Mouse (Mus musculus) lung, postnatal 0 days (tissue): ENCODE measurements around the gene Mesp1. TPM values are rescaled to one million over a fixed set of nuclear protein-coding genes. Genes with fewer than 3 reads are reported as not detected.

Experiments used
- ATAC-seq: fragments of 200-750 bp; cut with Nextera tagmentation; 2 replicates; pipeline ENCODE4 v1.8.0; 2017; ENCODE audit warnings: moderate library complexity
- DNase-seq: peaks from one replicate; pipeline ENCODE4 v3.0.0-alpha.2; 2016; ENCODE audit warnings: low spot score
- H3K27ac ChIP-seq: fragments of 300-500 bp; sonication (generic); 2 replicates; pipeline ENCODE4 v1.5.1; 2014; ENCODE audit warnings: antibody characterized with exemption, mild to moderate bottlenecking, low read length, mixed read lengths
- H3K27me3 ChIP-seq: fragments of 300-500 bp; sonication (generic); replicated peaks from 2 replicates; pipeline ENCODE4 v1.6.1; 2014; ENCODE audit warnings: low read length, mixed read lengths; ENCODE audit not compliant: insufficient read depth
- H3K36me3 ChIP-seq: fragments of 300-500 bp; sonication (generic); 2 replicates; pipeline ENCODE4 v1.6.1; 2014; ENCODE audit warnings: low read length, mixed read lengths; ENCODE audit not compliant: insufficient read depth
- H3K4me1 ChIP-seq: fragments of 300-500 bp; sonication (generic); 2 replicates; pipeline ENCODE4 v1.6.1; 2014; ENCODE audit warnings: antibody characterized with exemption, low read depth, low read length, mixed read lengths; ENCODE audit not compliant: insufficient read depth
- H3K4me2 ChIP-seq: fragments of 300-500 bp; sonication (generic); replicated peaks from 2 replicates; pipeline ENCODE4 v1.6.1; 2014; ENCODE audit warnings: low read depth, mild to moderate bottlenecking, low read length, moderate library complexity, mixed read lengths
- H3K4me3 ChIP-seq: fragments of 300-500 bp; sonication (generic); 2 replicates; pipeline ENCODE4 v1.5.1; 2014; ENCODE audit warnings: low read depth, low read length
- H3K9ac ChIP-seq: fragments of 300-500 bp; sonication (generic); replicated peaks from 2 replicates; pipeline ENCODE4 v1.6.1; 2014; ENCODE audit warnings: low read depth, mild to moderate bottlenecking
- H3K9me3 ChIP-seq: fragments of 300-500 bp; sonication (generic); 2 replicates; pipeline ENCODE4 v1.6.1; 2016; ENCODE audit warnings: low read length, mixed read lengths
- CTCF ChIP-seq: IDR thresholded peaks from 2 replicates; pipeline ENCODE4 v1.5.1; 2016; ENCODE audit warnings: antibody characterized with exemption, mild to moderate bottlenecking
- EP300 ChIP-seq: IDR thresholded peaks from 2 replicates; pipeline ENCODE4 v1.6.1; 2016; ENCODE audit warnings: antibody characterized with exemption, mild to moderate bottlenecking, control low read depth
- WGBS: fragments of 180-500 bp; shearing (Covaris S2); extraction: QIAGEN DNeasy Blood & Tissue Kit; methylation state at CpG from one replicate; pipeline ENCODE4 v1.1.7; 2014; 5-methylcytosine and 5-hydroxymethylcytosine counted together
- polyA plus RNA-seq: library from polyadenylated mRNA; unstranded; fragments of >200 nt; fragmentation: Nextera tagmentation; extraction: Ambion mirVana; gene quantifications from 2 replicates; pipeline ENCODE4 v1.2.1, GENCODE M21; 2015

The Mesp1 gene
- polyA plus RNA-seq, 1 experiment from 2014 or later = 0.21 TPM

DNA sequence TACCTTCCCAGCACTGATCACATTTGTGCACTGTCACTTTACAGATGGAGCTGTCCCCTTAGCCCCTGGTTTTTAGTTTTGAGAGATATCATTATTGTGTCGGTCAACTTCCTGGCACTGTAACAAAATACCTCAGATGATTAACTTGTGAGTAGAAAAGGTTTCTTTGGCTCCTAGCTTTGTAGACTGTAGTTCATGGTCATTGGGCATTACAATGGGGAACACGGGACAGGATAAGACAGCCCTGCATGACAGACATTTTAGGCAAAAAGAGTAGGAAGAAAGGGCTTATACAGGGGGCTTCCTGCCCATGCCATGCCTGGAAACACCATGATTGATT is 11.1 kb downstream of the Mesp1 start:
- Histone ChIP-seq H3K4me1 (no peaks in the 10 kb centered on the region), H3K9me3 (no peaks in the 10 kb centered on the region), H3K4me2 (no peak overlapping the region), H3K36me3 (no peaks in the 10 kb centered on the region), H3K27ac (no peak overlapping the region), H3K27me3 (no peaks in the 10 kb centered on the region), H3K9ac (no peak overlapping the region), H3K4me3 (no peak overlapping the region)
- no peak for ATAC-seq
- no peak for DNase-seq
- 76% methylated on average over 2 of the region's 2 CpGs for WGBS
- TF ChIP-seq EP300 = no peak
- TF ChIP-seq CTCF = no peak

DNA sequence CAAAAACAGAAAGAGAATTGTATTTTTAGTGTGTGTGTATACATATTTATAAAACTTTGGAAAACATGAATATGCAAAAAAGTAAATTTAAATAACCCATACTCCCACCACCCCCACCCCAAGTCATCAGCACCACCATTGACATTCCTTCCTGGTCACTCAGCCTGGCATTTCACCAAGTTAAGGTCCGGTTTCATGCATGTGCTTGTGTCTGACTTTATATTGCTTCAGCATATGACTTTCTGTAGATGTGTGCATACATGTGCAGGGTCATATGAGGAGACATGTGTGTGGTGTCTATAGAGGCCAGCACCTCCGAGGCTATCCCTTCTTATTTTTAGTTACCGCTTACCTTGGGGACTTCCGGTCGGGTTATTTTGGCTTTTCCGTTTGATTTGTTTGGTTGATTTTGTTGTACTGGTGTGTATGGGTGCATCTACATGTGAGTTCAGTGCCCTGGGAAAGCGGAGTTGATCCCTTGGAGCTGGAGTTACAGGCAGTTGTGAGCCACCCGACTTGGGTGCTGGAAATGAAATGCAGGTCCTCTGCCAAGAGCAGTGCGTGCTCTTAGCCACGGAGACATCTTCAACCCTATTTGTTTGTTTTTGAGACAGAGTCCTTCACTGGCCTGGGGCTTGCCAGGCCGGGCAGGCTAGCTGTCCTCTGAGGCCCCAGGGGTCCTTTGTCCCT is 11.6 kb downstream of the Mesp1 start:
- H3K4me3 ChIP-seq = no peak overlapping the region
- no peak overlapping the region for H3K27ac ChIP-seq
- TF ChIP-seq EP300 (no peak), CTCF (no peak)
- H3K9me3 ChIP-seq = no peaks in the 10 kb centered on the region
- no peaks in the 10 kb centered on the region for H3K27me3 ChIP-seq
- H3K36me3 ChIP-seq = no peaks in the 10 kb centered on the region
- no peak overlapping the region for H3K9ac ChIP-seq
- no peak for ATAC-seq
- H3K4me1 ChIP-seq = no peaks in the 10 kb centered on the region
- no peak overlapping the region for H3K4me2 ChIP-seq
- DNase-seq = no peak
- WGBS = 68% methylated on average over 11 of the region's 11 CpGs

GRCm38 (mm10) chr7:79780647-79781626 is 12.7 kb downstream of the Mesp1 start:
- no peak overlapping the region for H3K27ac ChIP-seq
- peak; percentile 82 for ATAC-seq
- peak; percentile 85 for DNase-seq

GRCm38 (mm10) chr7:79771561-79772512 is 21.8 kb downstream of the Mesp1 start:
- no peak overlapping the region for H3K27ac ChIP-seq
- ATAC-seq = no peak
- 50% methylated on average over 15 of the region's 15 CpGs for WGBS

More at GRCm38 (mm10) chr7:79780647-79781626, 12.7 kb downstream of the Mesp1 start:
- H3K9me3 ChIP-seq = no peaks in the 10 kb centered on the region
- H3K9ac ChIP-seq = 0 out of 2 replicates have a peak overlapping the region, but pooled peaks have one; percentile 12
- 23% methylated on average over 16 of the region's 16 CpGs for WGBS
- peak overlapping the region; percentile 64 for H3K4me2 ChIP-seq
- H3K27me3 ChIP-seq = no peaks in the 10 kb centered on the region
- no peaks in the 10 kb centered on the region for H3K36me3 ChIP-seq
- TF ChIP-seq CTCF = peak; percentile 91
- no peak for TF ChIP-seq EP300
- H3K4me1 ChIP-seq = no peaks in the 10 kb centered on the region
- H3K4me3 ChIP-seq = peak overlapping the region; percentile 33

GRCm38 (mm10) chr7:79769664-79770063 is 23.9 kb downstream of the Mesp1 start:
- no peaks in the 10 kb centered on the region for H3K36me3 ChIP-seq
- TF ChIP-seq CTCF = no peak
- no peak for TF ChIP-seq EP300
- H3K9ac ChIP-seq = no peak overlapping the region
- no peaks in the 10 kb centered on the region for H3K9me3 ChIP-seq
- H3K4me1 ChIP-seq = no peaks in the 10 kb centered on the region
- 67% methylated on average over 3 of the region's 3 CpGs for WGBS
- DNase-seq (no peak), ATAC-seq (no peak)
- no peaks in the 10 kb centered on the region for H3K27me3 ChIP-seq
- H3K4me2 ChIP-seq = no peak overlapping the region
- H3K27ac ChIP-seq = no peak overlapping the region
- H3K4me3 ChIP-seq = no peak overlapping the region

More at GRCm38 (mm10) chr7:79771561-79772512, 21.8 kb downstream of the Mesp1 start:
- H3K4me3 ChIP-seq = no peak overlapping the region
- no peak for DNase-seq
- H3K9ac ChIP-seq = no peak overlapping the region
- H3K27me3 ChIP-seq = no peaks in the 10 kb centered on the region
- no peaks in the 10 kb centered on the region for H3K9me3 ChIP-seq
- no peak for TF ChIP-seq CTCF
- no peak for TF ChIP-seq EP300
- no peak overlapping the region for H3K4me2 ChIP-seq
- no peaks in the 10 kb centered on the region for H3K4me1 ChIP-seq
- H3K36me3 ChIP-seq = no peaks in the 10 kb centered on the region
